Mouse (Mus musculus) lung, adult 2 months (tissue): ENCODE data around the gene Sult5a1.

Source experiments
- CTCF ChIP-seq: fragments of 200-500 bp; IDR thresholded peaks from 2 replicates; pipeline ENCODE4 v1.5.1; 2011; ENCODE audit warnings: mild to moderate bottlenecking, low read length, control low read depth; ENCODE audit not compliant: insufficient read depth
- POLR2A ChIP-seq: fragments of 200-500 bp; IDR thresholded peaks from 2 replicates; pipeline ENCODE4 v1.6.1; 2011; ENCODE audit warnings: low read depth, mild to moderate bottlenecking, control low read depth, low read length, borderline replicate concordance; ENCODE audit errors: extremely low read depth

DNA sequence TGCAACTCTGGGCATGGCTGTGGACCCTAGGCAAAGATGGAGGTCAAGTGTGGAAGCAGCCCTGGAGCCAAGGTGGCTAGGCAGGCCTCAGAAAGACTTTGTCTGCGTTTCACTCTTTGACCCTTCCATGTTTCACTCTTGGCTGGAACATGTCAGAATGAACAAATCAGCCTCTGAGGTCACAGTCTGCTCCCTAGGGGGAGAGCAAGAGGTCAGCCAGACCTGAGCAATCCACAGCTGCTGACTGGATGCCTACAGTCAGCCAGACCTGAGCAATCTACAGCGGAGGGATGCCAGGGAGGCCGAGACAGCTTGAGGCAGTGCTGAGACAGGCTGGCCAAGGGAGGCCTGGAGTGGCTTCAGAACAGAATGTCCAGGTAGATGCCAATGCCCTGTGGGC, 23.3 kb upstream of the Sult5a1 start:
- TF ChIP-seq CTCF (no peak), POLR2A (no peak)
